Mouse (Mus musculus): ENCODE measurements around the gene Fubp1.
"Not testable (repeated sequence)": the region's sequence is repeated elsewhere in the genome, so short reads cannot be mapped to it uniquely, and the experiment has no call there.

Gene Fubp1

DNA sequence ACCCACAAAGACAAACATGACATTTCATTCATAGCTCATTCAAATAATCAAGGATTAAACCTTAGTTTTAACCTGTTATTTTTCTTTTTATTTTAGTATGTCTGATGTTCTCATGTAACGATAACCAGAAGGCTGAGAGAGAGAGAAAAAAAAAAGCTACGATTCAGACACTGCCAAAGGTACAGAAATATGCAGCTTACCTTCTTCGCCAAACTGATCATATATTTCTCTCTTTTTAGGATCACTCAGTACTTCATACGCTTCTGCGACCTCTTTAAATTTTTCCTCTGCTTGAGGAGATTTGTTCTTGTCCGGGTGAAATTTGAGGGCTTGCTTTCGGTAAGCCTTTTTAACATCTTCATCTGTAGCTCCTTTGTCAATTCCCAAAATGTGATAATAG is 17.0 kb upstream of the Fubp1 start:
- no peak for DNase-seq (ENCODE audit: extremely low spot score)

DNA sequence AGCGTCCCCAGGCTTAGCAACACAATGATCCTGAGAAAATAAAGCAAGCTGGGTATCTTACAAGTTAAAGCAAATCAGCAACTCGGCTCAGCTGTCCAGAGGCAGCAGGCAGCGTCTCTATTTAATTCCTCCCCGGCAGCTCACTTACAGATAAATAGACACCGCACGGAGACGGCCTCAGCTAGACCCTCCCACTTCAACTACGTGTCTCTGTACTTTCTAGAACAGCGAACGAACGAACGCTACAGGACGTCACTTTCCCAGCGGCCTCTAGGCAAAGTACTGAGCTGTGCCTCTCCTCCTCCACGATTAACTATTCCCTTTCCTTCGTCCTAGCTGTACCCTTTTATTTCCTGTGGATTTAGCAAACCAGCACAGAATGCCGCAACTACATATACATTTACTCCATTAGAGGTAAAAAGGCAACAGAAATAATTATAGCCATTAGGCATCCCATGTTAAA is 16.6 kb upstream of the Fubp1 start:
- peak; percentile 84 for DNase-seq (ENCODE audit: extremely low spot score)

DNA sequence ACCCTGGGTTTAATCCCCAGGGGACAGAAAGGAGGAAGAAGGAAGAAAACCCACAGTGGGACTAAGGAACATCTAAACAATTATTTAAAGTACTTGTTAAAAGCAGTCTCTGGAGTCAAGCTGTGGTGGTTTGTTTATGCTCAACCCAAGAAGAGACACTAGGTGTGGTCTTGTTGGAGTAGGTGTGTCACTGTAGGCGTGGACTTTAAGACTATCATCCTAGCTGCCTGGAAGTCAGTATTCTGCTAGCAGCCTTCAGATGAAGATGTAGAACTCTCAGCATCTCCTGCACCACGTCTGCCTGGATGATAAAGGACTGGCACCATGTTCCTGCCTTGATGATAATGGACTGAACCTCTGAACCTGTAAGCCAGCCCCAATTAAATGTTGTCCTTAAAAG is 13.0 kb upstream of the Fubp1 start:
- not testable (repeated sequence) for DNase-seq (ENCODE audit: extremely low spot score)

DNA sequence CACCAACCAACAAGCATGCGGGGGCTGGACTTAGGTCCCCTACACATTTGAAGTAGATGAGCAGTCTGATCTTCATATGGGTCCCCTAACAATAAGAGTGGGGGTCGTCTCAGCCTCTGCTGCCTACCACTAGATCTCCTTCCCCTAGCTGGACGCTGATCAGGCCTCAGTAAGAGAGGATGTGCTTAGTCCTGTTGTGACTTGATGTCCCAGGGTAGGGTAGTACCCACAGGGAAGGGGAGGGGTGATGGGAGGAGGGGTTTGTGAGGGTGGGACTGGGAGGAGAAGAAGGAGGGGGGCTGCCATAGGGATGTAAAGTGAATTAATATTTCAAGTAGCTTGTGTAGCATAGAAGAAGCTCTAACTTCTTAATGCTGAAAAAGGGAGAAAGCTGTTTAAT is 11.1 kb upstream of the Fubp1 start:
- no peak for DNase-seq (ENCODE audit: extremely low spot score)

DNA sequence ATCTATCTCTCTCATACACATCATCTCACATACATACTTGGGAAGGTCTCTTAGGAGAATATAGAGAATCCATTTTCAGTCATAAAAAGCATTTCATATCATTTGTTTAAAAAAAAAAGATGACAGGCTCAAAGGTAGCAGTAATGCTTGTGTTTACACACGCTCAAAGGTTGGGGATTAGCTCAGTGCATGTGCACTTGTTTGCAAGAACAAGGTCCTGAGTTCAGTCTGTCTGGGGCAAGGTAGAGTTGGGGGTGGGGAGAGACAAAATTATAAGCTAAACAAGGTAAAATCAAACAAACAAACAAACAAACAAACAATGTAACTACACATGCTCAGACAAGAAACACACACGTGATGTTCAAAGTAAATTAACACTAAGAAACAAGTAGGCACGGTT is 9.0 kb upstream of the Fubp1 start:
- DNase-seq (ENCODE audit: extremely low spot score), result no peak

DNA sequence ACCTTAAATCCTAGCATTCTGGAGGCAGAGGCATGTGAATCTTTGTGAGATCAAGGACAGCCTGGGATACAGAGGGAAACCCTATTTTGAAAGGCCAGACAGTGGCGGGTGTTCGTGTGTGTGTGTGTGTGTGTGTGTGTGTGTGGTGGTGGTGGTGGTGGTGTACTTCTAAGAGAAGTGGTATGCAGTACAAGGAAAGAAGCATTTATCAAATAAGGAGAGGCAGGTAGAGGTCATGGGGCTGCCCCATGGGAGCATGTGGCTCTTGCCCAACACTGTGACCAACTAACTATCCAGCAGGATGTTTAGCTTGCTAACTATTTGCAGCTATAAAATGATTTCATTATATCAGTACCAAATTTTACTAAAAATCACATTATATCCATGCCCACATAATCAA is 8.6 kb upstream of the Fubp1 start:
- no peak for DNase-seq (ENCODE audit: extremely low spot score)

DNA sequence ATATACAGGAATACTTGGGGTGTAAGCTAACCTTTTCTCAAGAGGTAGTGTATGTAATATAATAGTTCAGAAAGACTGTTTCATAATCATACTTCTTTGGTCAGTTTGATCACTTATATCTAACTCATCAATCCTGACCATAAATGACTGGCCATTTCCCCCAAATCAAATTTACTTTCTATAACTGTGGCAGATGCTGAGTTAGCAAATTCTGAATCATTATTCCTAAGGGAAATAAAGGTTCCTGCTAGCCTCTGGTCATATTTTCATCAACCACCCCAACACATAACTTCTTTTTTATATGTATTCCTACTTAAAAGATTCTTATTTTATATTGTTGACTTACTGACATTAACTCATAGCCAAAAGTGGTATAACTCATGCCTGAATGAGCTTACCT is 7.3 kb upstream of the Fubp1 start:
- DNase-seq (ENCODE audit: extremely low spot score), result no peak

DNA sequence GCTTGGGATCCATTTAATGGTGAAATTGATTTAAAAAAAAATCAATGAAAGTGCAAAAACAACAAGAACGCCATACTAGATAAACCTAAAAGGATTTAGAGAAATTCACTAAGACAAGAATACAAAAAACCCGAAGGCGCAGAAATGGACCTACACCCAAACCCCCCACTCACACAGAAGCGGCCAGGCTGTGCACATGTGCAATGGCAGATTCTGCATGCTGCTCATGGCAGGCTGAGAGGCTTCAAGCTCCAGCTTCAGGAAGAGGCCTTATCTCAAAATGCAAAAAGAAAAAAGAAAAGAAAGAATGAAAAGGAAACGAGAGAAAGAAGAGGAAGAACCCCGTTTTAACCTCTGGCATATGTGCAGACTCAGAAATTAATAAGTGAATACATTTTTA is 6.8 kb upstream of the Fubp1 start:
- no peak for DNase-seq (ENCODE audit: extremely low spot score)

DNA sequence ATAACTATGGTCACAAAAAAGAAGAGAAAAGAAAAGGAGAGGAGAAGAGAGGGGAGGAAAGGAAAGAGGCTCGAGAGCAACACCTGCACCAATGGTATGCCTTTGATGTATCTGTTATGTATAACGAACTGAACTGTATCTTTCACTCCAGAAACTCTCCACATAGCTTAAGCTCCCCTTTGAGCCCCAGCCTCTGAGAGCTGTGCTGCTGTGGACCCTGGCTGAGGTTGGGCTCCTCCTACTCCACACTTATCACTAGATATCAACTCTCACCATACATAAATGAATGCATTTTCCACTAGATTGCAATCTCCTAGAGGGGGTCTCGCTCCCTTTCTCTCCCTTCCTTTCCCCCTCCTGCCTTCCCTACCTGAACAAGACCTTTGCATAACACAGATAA is 6.2 kb upstream of the Fubp1 start:
- DNase-seq (ENCODE audit: extremely low spot score), result no peak

DNA sequence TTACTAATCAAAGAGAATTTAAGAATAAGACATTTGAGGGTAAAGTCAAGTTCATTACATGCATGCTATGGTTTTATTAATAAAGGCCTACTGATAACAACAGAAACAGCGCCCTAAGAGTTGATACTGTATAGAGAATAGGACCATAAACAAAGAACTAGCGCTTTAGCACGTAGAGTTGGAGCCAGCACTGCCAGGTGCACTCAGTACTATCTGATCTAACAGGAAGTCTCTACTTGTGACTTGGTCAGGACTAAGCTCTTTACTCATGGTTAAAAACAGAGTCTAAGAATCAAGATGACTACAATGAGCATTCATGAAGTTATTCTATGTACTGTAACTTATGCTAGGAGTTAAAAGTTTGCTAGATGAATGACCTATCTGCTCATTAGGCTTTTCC is 5.6 kb upstream of the Fubp1 start:
- no peak for DNase-seq (ENCODE audit: extremely low spot score)

DNA sequence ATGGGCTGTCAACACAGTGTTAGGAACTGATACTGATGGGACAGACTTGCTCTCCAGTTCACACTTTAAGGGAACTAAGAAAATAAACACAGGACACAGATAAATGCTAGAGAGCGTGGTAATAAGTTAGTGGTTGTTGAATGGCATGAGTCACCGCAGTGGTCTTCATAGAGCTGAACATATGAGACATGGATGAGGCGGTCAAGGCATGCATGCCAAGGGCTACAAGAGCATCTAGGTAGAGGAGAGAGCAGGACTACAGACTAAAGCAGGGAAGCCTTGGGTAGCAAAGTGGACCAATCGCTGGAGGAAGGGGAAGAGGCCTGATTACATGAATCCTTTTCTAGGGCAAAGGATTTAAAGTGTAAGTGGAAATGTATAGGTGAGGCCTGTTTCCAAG is 3.1 kb upstream of the Fubp1 start:
- DNase-seq (ENCODE audit: extremely low spot score), result no peak

DNA sequence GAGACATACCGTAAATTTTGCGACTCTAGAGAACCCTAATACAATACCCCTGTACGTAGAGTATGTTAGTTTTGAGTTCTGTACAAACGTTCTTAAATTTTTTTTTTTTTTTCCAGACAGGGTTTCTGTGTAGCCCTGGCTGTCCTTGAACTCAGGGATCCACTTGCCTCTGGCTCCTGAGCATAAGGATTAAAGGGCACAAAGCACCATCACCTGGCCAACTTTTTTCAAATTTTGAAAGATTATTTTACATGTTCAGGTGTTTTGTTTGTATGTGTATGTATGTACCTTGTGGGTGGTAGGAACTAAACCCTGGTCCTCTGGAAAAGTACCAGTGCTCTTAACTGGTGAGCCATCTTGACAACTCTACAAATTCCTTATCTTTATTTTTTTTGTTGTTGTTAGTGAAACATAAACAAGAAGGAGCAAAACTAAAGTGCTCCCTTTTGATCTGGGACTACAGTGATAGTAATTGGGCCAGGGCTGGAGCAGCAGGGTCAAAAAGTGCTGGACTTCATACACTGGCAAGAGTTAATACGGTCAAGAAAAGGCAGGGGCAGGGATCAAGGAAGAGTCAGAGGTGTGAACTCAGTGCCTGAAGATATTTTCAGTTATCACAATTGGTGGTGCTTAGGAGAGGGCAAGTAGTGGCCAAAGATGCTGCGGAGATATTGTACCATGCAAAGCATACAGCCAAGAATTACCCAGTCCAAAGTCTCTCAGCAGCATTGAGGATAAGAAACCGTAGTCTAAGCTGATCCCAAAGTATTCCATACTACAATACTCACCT is 1.9 kb upstream of the Fubp1 start:
- DNase-seq (ENCODE audit: extremely low spot score), result no peak

DNA sequence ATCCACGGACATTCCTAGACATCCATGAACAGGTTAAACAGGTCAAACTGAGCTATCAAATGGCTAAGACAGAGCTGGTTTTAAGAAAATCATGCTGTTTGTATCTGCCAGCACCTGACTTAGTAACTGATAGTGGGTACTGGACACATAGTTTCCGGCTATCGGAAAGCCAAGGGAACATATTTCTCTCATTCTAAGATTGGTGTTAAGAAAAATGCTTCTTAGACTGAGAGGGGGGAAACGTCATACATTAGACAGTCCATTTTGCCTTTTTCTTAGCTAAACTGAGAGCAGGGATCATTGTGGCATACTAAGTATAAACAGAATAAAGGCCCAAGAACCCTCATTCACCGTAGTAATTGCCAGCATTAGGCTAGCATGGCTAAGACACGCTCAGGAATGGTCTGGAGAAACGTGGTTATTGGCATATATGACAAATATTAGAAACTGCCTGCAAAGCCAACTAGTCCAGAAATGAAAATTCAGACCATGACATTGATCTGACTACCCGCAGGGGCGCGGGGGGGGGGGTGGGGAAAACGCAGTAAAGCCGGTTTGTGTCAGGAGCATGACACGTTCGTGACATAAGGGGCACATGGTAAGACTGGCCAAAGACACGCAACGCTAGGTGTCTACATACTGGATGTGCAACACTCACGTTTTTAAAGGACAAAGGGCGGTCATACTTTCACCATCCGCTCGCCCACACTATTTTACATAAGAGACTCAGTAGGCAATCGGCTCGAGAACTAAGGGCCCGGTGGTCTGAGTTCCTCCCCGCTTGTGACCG is 850 bp upstream of the Fubp1 start:
- DNase-seq (ENCODE audit: extremely low spot score), result no peak

DNA sequence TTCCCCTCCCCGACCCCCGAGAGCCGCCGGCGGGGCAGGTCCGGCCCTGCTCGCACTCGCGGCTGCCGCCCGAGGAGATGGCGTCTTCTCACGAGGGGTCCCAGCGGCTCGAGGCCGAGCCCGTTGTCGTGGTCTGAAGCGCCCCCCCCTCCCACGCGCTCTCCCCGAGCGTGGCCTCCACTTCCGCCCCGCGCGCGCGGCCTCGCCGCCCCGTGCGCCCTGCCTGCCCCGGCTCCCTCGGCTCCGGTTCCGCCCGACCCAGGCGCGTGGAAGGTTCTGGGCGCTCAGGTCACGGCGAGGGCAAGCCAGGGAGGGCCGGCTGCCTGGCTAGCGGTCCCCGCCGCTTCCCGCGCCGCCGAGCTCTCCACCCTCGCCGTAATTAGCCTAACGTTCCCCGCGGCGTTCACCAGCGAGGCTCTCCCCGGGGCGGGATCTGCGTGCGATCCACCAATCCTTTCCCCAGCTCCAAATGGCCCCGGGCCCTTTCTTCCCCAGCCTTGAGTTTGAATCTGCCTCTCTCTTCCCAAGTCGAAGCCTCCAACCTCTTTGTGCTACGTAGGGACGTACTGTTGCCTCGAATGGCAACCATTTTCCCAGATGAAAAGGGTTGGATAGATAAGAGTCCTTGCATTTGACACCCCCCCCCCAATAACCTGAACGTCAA is 638 bp downstream of the Fubp1 start:
- peak; percentile 71 for DNase-seq (ENCODE audit: extremely low spot score)

DNA sequence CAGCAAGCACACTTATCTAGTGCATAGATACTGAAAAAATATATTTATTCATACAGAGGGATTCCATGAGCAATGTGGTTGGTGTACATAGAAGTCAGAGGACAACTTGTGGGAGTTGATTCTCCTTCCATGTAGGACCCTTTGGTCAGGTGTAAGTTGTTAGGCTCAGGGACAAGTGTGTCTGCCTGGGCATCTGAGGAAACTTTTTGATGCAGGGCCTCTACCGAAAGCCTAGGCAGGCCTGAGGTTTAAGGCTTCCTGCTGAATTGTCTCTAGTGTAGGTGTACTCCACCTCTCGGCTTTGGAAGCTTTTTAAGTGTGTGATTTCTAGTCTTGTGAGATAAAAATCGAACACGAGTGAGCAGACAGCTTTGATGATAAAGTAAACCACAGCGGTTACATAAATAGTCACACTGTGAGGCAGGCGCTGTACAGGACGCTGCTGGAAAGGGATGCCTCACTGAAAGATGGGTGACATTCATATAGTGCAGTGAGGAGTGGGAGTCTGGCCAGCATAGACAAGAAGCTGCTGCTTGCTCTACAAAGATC is 1.6 kb downstream of the Fubp1 start:
- DNase-seq (ENCODE audit: extremely low spot score), result no peak

DNA sequence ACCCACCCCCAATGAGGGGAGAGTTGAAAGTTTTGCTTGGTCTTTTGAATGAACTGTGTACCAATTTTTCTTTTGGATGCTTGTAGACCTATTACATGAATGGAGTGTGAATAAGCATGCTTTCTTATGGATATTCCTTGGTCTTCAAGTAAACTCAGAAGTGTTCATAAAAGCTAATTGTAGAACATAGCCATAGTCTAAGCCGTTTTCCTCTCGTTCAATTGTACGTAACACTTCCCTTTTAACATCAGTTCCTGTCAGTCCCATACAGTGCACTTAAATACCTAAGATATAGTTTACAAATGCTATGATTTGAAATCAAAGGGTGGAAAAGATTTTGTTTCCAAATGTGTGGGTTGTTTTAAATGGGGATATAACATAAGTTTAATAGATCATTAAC is 3.2 kb downstream of the Fubp1 start:
- DNase-seq (ENCODE audit: extremely low spot score), result no peak

DNA sequence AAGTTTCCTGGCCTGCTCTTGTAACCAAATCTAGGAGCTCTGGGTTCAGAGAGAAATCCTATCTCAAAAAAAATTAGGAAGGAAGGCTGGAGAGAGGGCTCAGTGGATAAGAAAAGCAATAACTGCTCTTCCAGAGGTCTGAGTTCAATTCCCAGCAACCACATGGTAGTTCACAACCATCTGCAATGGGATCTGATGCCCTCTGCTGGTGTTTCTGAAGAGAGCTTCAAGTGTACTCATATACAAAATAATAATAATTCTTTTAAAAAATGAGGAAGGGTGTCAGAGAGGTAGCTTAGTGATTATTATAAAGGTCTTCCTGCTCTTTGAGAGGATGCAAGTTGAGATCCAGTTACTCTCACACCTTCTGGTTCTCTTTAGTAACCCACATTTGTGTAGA is 14.7 kb downstream of the Fubp1 start:
- no peak for DNase-seq (ENCODE audit: extremely low spot score)

DNA sequence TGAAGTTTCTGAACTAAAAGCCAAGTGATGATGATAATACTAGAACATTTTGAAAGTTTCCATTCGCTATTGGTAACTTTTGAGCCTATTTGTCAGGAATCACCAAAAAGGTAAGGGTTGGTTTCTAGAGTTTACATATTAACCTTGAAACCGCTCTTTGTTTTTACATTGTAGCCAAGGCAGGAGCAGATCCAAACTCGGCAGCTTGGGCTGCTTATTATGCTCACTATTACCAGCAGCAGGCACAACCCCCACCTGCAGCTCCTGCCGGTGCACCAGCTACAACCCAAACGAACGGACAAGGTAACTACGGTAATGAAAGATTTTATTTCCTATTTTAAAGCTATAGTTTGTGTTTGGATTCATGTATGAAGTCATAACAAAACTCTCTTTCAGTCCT is 15.7 kb downstream of the Fubp1 start:
- no peak for DNase-seq (ENCODE audit: extremely low spot score)

DNA sequence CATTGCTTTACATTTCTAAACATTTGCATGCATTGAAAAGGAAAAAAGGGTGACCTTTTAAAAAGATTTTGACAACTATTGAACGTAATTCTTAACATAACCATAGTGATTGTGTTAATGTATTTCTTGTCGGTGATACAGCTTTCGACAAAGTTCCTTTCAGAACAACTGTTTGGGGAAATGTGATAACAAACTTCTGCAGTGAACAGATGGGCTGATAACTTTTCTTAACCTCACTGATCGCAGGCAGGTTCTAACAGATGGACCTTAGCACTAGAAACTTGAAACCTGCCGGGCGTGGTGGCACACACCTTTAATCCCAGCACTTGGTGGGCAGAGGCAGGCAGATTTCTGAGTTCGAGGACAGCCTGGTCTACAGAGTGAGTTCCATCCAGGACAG is 18.6 kb downstream of the Fubp1 start:
- DNase-seq (ENCODE audit: extremely low spot score), result no peak

DNA sequence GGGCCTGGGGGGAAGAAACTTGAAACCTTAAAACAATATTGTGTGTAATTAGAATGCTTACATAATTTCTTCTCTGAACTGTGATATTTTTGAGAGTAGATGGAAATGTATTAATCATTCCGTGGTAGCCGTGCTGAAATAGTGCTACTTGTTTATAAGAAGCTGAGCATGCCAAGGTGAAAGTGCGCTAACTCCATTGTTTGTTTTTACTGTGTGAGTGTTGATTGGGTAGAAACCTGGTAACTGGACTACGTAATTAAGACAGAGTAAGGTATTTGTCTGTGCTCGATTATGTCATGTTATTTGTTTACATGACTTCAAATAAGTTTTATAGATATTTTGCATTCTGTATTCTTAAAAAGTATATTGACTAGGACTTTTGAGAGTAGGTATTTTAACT is 19.0 kb downstream of the Fubp1 start:
- DNase-seq (ENCODE audit: extremely low spot score), result no peak

DNA sequence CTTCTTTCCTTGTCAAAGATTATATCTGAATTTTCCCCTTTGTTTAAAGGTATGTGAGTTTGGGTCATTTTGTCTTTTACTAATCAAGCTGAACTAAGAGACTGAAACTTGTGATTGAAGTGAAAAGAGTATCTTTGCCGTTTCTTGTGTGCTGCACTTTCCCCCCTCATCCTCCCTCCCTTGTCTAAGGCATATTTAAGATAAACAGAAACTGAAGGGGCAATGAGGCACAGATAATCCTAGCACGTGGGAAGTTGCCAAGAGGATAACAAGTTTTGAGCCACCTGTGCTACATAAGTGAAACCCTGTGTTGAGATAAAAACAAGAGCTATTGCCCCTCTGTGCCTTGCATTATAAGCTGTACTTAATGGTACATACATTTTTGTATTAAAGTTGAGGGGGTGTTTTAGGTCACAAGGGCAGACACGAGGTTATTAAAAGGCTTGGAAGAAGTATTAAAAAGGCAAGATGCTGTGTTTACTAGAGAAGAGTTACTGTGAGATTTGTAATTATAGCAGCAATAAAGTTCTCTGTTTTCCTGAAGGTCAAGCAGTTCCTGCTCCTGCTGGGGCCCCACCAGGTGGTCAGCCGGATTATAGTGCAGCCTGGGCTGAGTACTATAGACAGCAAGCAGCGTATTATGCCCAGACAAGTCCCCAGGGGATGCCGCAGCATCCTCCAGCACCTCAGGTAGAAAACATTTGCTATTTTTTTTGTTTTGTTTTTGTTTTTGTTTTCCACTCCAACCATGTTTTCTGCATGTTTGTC is 21.3 kb downstream of the Fubp1 start:
- DNase-seq (ENCODE audit: extremely low spot score), result no peak

DNA sequence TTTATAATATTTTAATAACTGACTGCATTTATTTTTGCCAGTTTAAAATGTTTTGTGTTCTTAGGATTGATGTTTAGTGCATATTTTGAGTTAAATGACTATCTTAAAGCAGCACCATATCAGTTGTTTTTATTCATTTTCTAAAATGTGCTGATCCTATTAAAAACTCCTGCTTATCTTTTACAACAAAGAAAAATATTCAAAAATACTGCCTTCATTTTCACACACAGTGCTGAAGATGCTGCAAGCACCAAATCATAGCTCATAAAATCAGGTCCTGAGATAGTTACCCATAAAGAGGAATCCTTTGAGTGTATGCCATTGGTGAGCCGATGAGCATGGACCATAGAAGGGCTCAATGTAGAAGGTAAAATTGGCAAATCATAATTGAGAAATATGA is 25.0 kb downstream of the Fubp1 start:
- no peak for DNase-seq (ENCODE audit: extremely low spot score)

Data from embryo, embryonic 9.5 days (tissue).